Mouse (Mus musculus) neutrophil, adult 5-6 weeks (primary cell): ENCODE measurements at regions not wholly inside any gene's neighbourhood (a gene's known extent, or its start where the extent isn't known, plus 50 kb on each side); places are given as distances from the start of the nearest gene placed in this dataset.

ENCODE experiments used
- ATAC-seq: fragments of 151-379, 151-347 bp; 2 replicates; pipeline ENCODE4 v1.8.0; 2017; ENCODE audit warnings: mild to moderate bottlenecking, moderate TSS enrichment; ENCODE audit not compliant: insufficient number of reproducible peaks, poor library complexity, low FRiP score, severe bottlenecking; ENCODE audit errors: extremely low read depth

DNA sequence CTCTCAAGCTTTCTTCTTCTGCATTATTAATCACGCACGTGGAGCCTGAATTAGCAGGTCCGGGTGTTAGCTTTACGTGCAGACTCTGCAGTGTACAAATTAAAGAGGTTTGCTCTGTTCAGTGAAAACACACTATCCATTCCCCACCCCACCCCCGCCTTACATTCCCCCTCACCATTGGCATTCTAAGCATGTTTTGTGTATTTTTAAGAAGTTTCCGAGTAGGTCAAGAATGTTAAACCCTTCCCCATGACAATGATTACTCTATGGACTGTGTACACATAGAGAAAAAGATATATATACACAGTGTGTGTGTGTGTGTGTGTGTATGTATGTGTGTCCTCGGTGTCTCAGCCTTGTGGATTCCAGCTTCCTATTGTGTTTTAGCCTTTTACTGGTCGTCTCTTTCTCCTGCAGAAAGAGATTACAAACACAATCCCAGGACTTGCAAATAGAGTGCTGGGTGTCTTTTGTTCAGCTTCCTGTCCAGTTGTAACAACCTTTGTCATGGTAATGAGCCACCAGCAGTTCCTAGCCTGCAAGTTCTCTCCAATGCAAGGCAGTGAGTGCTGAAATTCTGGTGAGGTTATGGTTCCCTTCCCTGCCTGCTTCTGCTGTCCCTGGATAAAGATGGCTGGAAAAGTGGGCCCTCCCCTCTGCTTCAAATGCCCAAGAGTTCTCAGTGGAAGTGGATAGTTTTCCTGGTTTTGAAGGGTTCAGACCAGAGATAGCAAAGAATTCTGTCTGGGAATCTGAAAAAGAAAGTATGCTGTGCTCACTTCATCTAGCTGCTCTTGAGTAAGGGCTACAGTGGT, 234.1 kb downstream of the Cd83 start:
- ATAC-seq, result no peak

DNA sequence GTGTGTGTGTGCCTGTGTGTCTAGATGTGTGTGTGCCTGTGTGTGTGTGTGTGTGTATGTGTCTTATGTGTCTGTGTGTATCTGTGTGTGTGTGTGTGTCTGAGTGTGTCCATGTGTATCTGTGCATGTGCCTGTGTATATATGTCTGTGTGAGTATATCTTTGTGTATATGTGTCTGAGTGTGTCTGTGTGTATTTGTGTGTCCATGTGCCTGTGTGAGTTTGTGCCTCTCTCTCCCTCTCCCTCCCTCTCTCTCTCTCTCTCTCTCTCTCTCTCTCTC, 234.7 kb downstream of the Cd83 start:
- no peak for ATAC-seq

- no peak for ATAC-seq
Observed at GRCm38 (mm10) chr13:44020851-44021250, 236.3 kb downstream of the Cd83 start.

DNA sequence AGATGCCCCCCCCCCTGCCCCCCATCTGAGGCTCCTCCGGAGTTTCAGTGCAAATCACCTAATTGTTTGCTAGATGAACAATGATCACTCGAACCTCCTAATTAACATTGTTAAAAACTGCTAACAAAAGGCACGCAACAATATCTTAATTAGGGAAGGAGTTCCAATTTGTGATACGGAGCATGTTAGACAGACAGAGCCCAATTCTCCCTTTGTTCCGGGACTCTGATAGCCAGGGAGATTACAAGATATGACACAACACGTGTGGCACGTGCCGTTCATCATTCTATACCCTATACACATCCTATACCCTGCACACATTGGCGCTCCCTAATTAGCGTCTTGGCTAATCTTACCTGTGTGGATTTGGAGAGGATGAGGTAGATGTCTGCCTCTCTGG, 237.5 kb downstream of the Cd83 start:
- ATAC-seq, result no peak

GRCm38 (mm10) chr13:44024612-44025011, 240.0 kb downstream of the Cd83 start:
- no peak for ATAC-seq

DNA sequence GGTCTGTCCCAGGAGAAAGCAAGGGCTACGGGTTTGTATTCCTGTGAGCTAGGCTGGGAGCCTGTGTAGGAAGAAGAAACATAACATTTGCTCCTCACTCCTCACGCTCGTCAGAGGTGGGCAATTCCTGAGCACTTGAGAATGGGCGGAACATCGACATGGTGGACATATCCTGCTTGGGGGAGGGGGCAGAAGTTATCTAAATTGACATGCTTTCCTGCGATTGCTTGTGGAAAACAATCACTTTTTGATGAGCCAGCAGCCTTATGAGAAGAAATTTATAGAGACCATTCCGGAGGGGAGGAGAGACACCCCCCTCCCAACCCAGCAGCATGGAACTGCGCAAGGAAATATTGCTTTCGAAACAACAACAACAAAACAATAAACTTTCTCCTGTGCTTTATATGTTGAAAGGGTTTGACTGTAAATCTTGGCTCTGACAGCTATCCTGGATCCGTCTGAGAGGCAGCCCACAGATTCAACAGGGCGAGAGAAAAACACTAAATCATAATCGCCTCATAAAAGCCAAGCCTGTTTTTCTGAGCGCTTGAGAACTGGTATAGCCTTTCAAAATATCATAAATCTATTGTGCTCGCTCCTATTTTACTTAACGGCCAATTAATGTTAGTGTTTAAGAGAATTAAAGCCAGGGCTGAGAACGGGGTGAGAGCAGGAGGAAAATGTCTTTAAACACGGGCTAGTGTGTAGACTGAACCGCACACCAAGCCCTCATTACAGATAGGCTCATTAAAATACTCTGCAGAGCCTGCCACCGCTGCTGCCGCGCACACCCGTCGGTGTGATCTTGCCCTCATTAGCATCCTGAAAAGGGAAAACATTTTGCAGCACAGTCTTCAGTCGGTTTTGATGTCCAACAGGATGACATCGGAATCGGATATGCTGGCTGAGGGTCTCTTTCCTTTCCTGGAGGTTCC, 242.0 kb downstream of the Cd83 start:
- no peak for ATAC-seq

- peak; percentile 48; the same call in 1 of the 2 replicates for ATAC-seq
Observed at GRCm38 (mm10) chr13:44028081-44028480, 243.5 kb downstream of the Cd83 start.

GRCm38 (mm10) chr13:44030590-44030989, 246.0 kb downstream of the Cd83 start:
- ATAC-seq, result no peak

GRCm38 (mm10) chr13:44037774-44038294, 253.3 kb downstream of the Cd83 start:
- no peak for ATAC-seq

DNA sequence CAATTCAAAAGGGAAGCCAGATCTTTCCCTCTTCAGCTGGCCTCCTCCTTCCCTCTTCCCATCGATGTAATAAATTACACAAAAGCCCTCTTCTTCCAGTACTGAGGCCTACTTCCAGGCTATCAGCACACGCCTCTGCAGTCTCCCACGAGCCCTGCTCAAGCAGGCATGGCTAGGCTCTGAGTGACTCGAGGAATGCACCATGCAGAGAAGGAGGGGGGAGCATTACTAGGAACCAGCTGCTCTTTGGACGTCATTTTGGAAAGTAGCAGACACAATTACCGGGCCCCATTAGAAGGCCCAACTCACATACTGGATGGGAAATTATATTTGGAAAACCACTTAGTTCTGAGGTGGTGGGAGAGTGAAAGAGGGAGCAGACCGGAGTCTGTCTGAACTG, 253.7 kb downstream of the Cd83 start:
- ATAC-seq, result no peak

DNA sequence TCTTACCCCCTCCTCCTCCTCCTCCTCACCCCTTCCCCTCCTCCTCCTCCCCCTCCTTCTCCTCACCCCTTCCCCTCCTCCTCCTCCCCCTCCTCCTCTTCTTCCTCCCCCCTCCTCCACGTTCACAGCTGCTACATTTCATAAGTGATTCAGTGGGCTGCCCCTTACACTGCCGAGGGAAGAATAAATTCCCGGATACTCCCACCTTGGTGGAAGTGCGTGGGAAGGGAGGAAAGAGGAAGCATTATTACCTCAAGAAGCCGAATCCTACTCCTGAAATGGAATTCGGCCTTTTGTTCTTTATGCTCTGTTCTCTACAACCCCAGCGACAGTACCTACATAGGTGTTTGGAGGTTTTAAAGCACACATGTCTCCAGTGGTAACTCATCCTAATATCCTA, 256.1 kb downstream of the Cd83 start:
- no peak for ATAC-seq

DNA sequence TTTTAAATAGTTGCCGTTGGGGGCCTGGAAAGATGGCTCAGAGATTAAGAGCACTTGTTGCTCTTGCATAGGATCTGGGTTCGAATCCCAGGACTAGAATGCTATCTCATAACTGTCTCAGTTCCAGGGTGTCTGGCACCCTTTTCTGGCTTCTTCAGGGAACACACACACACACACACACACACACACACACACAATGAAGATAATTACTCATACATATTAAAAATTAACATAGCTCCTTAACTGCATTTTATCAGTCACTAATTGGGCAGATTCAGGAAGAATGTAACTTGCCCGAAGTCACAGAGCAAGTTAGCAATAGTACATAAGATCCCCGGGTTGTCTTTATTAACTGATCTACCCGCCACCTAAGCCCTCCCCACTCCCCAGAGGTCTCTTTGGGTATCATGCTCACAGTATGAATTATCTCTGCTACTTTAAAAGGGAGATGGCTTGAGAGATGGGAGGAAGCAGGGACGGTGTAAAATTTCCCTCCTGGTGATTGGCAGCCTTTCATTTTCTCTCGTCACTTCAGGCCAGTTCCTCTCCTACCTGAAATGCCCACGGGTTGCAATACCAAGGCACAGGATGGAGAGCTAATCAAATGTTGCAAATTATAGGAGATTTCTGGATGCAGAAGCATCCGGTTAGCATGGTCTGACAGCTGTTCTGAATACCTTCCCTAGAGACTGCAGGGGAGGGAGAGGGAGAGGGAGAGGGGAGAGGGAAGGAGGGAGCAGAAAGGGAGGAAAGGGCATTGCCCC, 258.3 kb downstream of the Cd83 start:
- ATAC-seq, result no peak

DNA sequence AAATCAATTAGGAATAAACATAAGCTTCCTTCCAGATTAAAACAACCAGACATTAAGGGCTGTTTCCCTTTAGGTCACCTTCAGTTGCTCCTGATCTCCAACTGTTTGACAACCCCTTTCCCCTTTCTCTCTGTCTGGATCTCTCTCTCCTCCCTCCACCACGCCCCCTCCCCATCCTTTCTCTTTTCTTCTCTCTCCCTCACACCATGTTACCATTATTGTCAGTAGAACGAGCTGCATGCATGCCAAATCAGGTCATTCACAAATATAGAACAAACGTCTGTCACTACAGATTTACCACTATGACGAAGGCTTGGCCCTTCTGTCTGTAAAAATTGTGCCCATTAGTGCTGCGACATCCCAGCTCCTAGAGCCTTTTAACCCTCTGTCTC, 258.9 kb downstream of the Cd83 start:
- ATAC-seq, result no peak

DNA sequence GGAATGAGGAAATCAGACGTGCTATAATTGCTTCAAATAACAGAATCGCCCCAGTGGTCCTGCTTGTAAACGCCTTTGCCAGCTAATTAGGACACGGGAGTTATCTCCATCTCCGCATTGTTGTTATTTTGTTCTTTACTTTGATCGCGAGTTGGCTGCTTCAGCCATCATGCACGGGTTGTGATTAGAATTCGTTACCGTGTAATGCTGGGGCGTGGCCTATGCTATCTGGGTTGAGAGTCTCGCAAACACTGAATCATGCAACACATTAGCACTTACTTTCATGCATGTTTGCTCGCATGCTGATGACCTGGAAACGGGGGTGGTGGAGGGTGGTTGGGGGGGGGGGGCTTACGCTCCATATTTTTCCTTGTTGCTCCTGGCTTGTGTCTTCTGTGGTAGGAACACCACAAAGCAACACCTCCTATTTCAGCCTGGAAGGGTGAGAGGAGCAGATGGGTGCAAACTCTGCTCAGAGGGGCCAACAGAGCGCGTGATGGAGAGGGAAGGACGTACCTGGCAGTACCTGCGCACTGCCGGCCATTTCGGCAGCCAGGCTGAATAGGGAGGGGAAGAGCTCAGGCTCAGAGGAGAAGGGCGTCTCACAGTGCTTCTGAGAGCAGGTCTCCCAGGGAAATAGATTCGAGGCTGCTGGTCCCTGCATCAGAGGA, 260.1 kb downstream of the Cd83 start:
- ATAC-seq, result no peak

- ATAC-seq, result no peak
Observed at GRCm38 (mm10) chr13:44046436-44046835, 261.9 kb downstream of the Cd83 start.

- ATAC-seq, result no peak
Observed at GRCm38 (mm10) chr13:44054157-44054556, 269.6 kb downstream of the Cd83 start.

DNA sequence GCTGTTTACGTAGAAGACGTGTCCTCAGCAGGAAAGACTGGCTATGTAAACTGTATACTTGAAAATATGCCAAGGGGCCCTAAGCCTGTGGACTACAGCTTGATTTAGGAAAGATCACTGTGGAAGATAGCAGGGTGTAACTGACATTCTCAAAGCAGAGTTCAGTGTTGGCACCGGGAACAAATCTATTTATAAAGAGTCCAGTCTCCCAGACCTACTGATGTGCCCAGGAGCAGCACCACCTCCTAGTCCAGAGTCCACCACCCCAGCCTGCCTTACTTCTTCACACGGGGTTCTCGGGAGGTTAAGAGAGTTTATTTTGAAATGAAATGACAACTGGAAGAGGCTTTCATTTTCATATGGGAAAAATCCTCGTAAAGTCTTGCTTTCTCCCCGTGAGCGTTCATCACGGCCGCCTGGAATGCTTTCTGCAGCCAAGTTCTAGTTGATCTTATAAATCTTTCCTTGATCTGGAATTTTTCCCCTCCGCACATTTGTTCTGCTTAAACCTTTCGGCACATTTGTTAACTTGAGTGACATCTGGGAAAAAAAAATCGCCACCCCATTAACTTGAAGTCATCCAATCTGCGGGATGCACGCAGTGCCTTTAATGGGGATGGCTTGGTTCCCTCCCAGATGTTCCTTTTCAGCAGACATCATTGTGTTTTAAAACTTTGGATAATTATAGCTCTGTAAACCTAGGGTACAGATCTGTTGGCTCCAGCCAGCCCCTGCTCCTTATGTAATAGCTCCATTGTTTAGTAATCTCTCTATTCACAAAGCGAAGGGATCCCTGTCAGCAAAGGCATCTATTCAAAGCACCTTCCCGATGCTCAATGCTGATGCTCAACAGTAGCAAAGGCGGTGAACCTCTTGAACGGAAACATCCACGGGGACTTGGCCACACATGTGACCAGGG, 271.3 kb downstream of the Cd83 start:
- no peak for ATAC-seq

DNA sequence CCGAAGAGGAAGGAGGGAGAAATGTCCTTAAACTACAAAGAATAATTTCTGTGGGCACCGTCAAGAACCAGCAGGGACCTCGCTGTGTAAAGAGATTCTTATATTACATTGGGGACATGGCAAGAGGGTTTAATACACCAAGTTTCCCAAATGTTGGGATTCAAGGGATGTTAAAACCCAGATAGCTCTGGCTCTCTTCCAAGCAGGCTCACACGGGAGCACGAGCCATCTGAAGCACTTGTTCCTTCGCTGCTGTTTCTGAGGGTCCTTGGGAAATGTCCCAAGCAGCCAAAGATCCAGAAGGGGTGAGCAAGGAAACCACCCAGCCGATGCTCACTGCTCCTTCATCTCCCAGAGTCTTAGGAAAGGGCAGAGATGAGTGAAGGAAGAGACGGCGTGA, 272.1 kb downstream of the Cd83 start:
- no peak for ATAC-seq
